Mouse (Mus musculus): ENCODE measurements around the gene Gck. TPM values are rescaled to one million over a fixed set of nuclear protein-coding genes. Genes with fewer than 3 reads are reported as not detected.

Gck gene
- polyA plus RNA-seq, 1 experiment from 2014 or later = 1.3 TPM

- no peak for ATAC-seq
- Histone ChIP-seq H3K4me2 (ENCODE audit: low read depth, low read length) (no peak overlapping the region), H3K27ac (ENCODE audit: low read depth) (no peak overlapping the region), H3K4me1 (ENCODE audit: insufficient read depth) (peaks cover 1% of the 10 kb centered on the region; the same call in 1 of the 2 replicates), H3K4me3 (ENCODE audit: low read depth, low read length) (no peak overlapping the region), H3K36me3 (replicated peaks; ENCODE audit: insufficient read depth, low read length) (no peaks in the 10 kb centered on the region), H3K9me3 (ENCODE audit: low read length) (no peaks in the 10 kb centered on the region), H3K9ac (replicated peaks) (no peak overlapping the region), H3K27me3 (ENCODE audit: insufficient read depth, low read length) (peaks cover 8% of the 10 kb centered on the region)
- TF ChIP-seq EP300 (IDR thresholded peaks at IDR 0.05; ENCODE audit: low read depth) (no peak), CTCF (IDR thresholded peaks at IDR 0.05; ENCODE audit: low read depth) (no peak)
- WGBS (ENCODE audit: insufficient replicate concordance) = 74% methylated on average over 8 of the region's 8 CpGs
- no peak for DNase-seq
Measured at GRCm38 (mm10) chr11:5856479-5857130, 93.3 kb downstream of the Gck start.

GRCm38 (mm10) chr11:5855902-5856301 is 94.0 kb downstream of the Gck start:
- no peak for TF ChIP-seq EP300 (IDR thresholded peaks at IDR 0.05; ENCODE audit: low read depth)
- no peak for TF ChIP-seq CTCF (IDR thresholded peaks at IDR 0.05; ENCODE audit: low read depth)
- Histone ChIP-seq H3K36me3 (replicated peaks; ENCODE audit: insufficient read depth, low read length) (no peaks in the 10 kb centered on the region), H3K9me3 (ENCODE audit: low read length) (no peaks in the 10 kb centered on the region), H3K4me2 (ENCODE audit: low read depth, low read length) (no peak overlapping the region), H3K27me3 (ENCODE audit: insufficient read depth, low read length) (0 out of 2 replicates have a peak, but pooled peaks cover 3% of the 10 kb centered on the region), H3K4me1 (ENCODE audit: insufficient read depth) (no peaks in the 10 kb centered on the region), H3K27ac (ENCODE audit: low read depth) (no peak overlapping the region), H3K9ac (replicated peaks) (no peak overlapping the region), H3K4me3 (ENCODE audit: low read depth, low read length) (no peak overlapping the region)
- no peak for ATAC-seq
- 45% methylated on average over 7 of the region's 7 CpGs for WGBS (ENCODE audit: insufficient replicate concordance)
- DNase-seq = no peak

- Histone ChIP-seq H3K27me3 (ENCODE audit: insufficient read depth, low read length) (0 out of 2 replicates have a peak, but pooled peaks cover 2% of the 10 kb centered on the region), H3K27ac (ENCODE audit: low read depth) (no peak overlapping the region), H3K4me1 (ENCODE audit: insufficient read depth) (no peaks in the 10 kb centered on the region), H3K36me3 (replicated peaks; ENCODE audit: insufficient read depth, low read length) (no peaks in the 10 kb centered on the region), H3K4me2 (ENCODE audit: low read depth, low read length) (no peak overlapping the region), H3K9me3 (ENCODE audit: low read length) (no peaks in the 10 kb centered on the region), H3K4me3 (ENCODE audit: low read depth, low read length) (no peak overlapping the region), H3K9ac (replicated peaks) (no peak overlapping the region)
- TF ChIP-seq EP300 (IDR thresholded peaks at IDR 0.05; ENCODE audit: low read depth) (no peak), CTCF (IDR thresholded peaks at IDR 0.05; ENCODE audit: low read depth) (no peak)
- ATAC-seq (no peak), DNase-seq (no peak)
Measured at GRCm38 (mm10) chr11:5855481-5855880, 94.4 kb downstream of the Gck start.

GRCm38 (mm10) chr11:5852314-5852713 is 97.6 kb downstream of the Gck start:
- ATAC-seq = no peak
- WGBS (ENCODE audit: insufficient replicate concordance) = 60% methylated on average over 1 of the region's 1 CpGs
- Histone ChIP-seq H3K4me1 (ENCODE audit: insufficient read depth) (no peaks in the 10 kb centered on the region), H3K9ac (replicated peaks) (no peak overlapping the region), H3K36me3 (replicated peaks; ENCODE audit: insufficient read depth, low read length) (no peaks in the 10 kb centered on the region), H3K4me2 (ENCODE audit: low read depth, low read length) (no peak overlapping the region), H3K27me3 (ENCODE audit: insufficient read depth, low read length) (no peaks in the 10 kb centered on the region), H3K4me3 (ENCODE audit: low read depth, low read length) (no peak overlapping the region), H3K9me3 (ENCODE audit: low read length) (no peaks in the 10 kb centered on the region), H3K27ac (ENCODE audit: low read depth) (no peak overlapping the region)
- no peak for DNase-seq
- TF ChIP-seq EP300 (IDR thresholded peaks at IDR 0.05; ENCODE audit: low read depth) (no peak), CTCF (IDR thresholded peaks at IDR 0.05; ENCODE audit: low read depth) (no peak)

- no peak overlapping the region for H3K4me3 ChIP-seq (ENCODE audit: low read depth, low read length)
- H3K27ac ChIP-seq (ENCODE audit: low read depth) = no peak overlapping the region
- H3K27me3 ChIP-seq (ENCODE audit: insufficient read depth, low read length) = no peaks in the 10 kb centered on the region
- H3K4me2 ChIP-seq (ENCODE audit: low read depth, low read length) = no peak overlapping the region
- ATAC-seq (no peak), DNase-seq (no peak)
- no peaks in the 10 kb centered on the region for H3K9me3 ChIP-seq (ENCODE audit: low read length)
- no peak overlapping the region for H3K9ac ChIP-seq (replicated peaks)
- TF ChIP-seq EP300 (IDR thresholded peaks at IDR 0.05; ENCODE audit: low read depth) (no peak), CTCF (IDR thresholded peaks at IDR 0.05; ENCODE audit: low read depth) (no peak)
- H3K36me3 ChIP-seq (replicated peaks; ENCODE audit: insufficient read depth, low read length) = no peaks in the 10 kb centered on the region
- WGBS (ENCODE audit: insufficient replicate concordance) = 61% methylated on average over 4 of the region's 4 CpGs
- no peaks in the 10 kb centered on the region; the same call in 1 of the 2 replicates for H3K4me1 ChIP-seq (ENCODE audit: insufficient read depth)
Measured at GRCm38 (mm10) chr11:5851021-5851736, 98.7 kb downstream of the Gck start.

Other genes starting within 250 kb of the Gck start
- gene Mrps24, start 234.4 kb downstream of the Gck start, polyA plus RNA-seq (2015; fragmentation: Nextera tagmentation; extraction: Ambion mirVana) = 119 and 122 TPM in 2 replicates
- gene Urgcp, start 187.7 kb downstream of the Gck start, polyA plus RNA-seq (2015; fragmentation: Nextera tagmentation; extraction: Ambion mirVana) = 7.1 and 8.2 TPM in 2 replicates
- 31.7 and 36.6 TPM in 2 replicates for gene Dbnl, start 161.6 kb downstream of the Gck start, polyA plus RNA-seq (2015; fragmentation: Nextera tagmentation; extraction: Ambion mirVana)
- 1.1 and 16.6 TPM in 2 replicates for gene Pgam2, start 146.3 kb downstream of the Gck start, polyA plus RNA-seq (2015; fragmentation: Nextera tagmentation; extraction: Ambion mirVana)
- gene Polm, start 112.1 kb downstream of the Gck start, polyA plus RNA-seq (2015; fragmentation: Nextera tagmentation; extraction: Ambion mirVana) = 2.1 and 2.3 TPM in 2 replicates
- gene Aebp1, start 88.1 kb downstream of the Gck start, polyA plus RNA-seq (2015; fragmentation: Nextera tagmentation; extraction: Ambion mirVana) = 2.9 and 3.1 TPM in 2 replicates
- gene Pold2, start 71.8 kb downstream of the Gck start, polyA plus RNA-seq (2015; fragmentation: Nextera tagmentation; extraction: Ambion mirVana) = 24.0 and 27.0 TPM in 2 replicates
- 2.4 and 2.6 TPM in 2 replicates for gene Myl7, start 51.3 kb downstream of the Gck start, polyA plus RNA-seq (2015; fragmentation: Nextera tagmentation; extraction: Ambion mirVana)
- gene Ykt6, start 5.6 kb upstream of the Gck start, polyA plus RNA-seq (2015; fragmentation: Nextera tagmentation; extraction: Ambion mirVana) = 15.1 and 16.6 TPM in 2 replicates
- gene Camk2b, start 116.3 kb upstream of the Gck start, polyA plus RNA-seq (2015; fragmentation: Nextera tagmentation; extraction: Ambion mirVana) = 2.0 and 2.4 TPM in 2 replicates
- gene A730071L15Rik, start 249.9 kb upstream of the Gck start, polyA plus RNA-seq (2015; fragmentation: Nextera tagmentation; extraction: Ambion mirVana) = 0.28 and 0.31 TPM in 2 replicates